Mouse (Mus musculus) liver, embryonic 13.5 days (tissue): ENCODE results near the gene Prr29. TPM values are rescaled to one million over a fixed set of nuclear protein-coding genes. Genes with fewer than 3 reads are reported as not detected.
A peak's percentile ranks its signal among the peaks of the same experiment; 100 is the strongest.

Source experiments
- ATAC-seq: fragments of 200-750 bp; cut with Nextera tagmentation; 2 replicates; pipeline ENCODE4 v1.8.0; 2017; ENCODE audit warnings: low read depth, mild to moderate bottlenecking, moderate number of reproducible peaks, moderate library complexity
- DNase-seq: peaks from one replicate; pipeline ENCODE4 v3.0.0; 2022
- H3K27ac ChIP-seq: fragments of 300-500 bp; sonication (generic); 2 replicates; pipeline ENCODE4 v1.5.1; 2015; ENCODE audit warnings: moderate library complexity, mild to moderate bottlenecking, inconsistent platforms
- H3K27me3 ChIP-seq: fragments of 300-500 bp; sonication (generic); 2 replicates; pipeline ENCODE4 v1.6.1; 2015; ENCODE audit warnings: mild to moderate bottlenecking, inconsistent platforms
- H3K36me3 ChIP-seq: fragments of 300-500 bp; sonication (generic); 2 replicates; pipeline ENCODE4 v1.6.1; 2015; ENCODE audit warnings: mild to moderate bottlenecking, inconsistent platforms
- H3K4me1 ChIP-seq: fragments of 300-500 bp; sonication (generic); replicated peaks from 2 replicates; pipeline ENCODE4 v1.6.1; 2015; ENCODE audit warnings: inconsistent platforms
- H3K4me2 ChIP-seq: fragments of 300-500 bp; sonication (generic); 2 replicates; pipeline ENCODE4 v1.6.1; 2015; ENCODE audit warnings: inconsistent platforms, mild to moderate bottlenecking, moderate library complexity
- H3K4me3 ChIP-seq: fragments of 300-500 bp; sonication (generic); replicated peaks from 2 replicates; pipeline ENCODE4 v1.5.1; 2015; ENCODE audit warnings: mild to moderate bottlenecking, inconsistent platforms
- H3K9ac ChIP-seq: fragments of 300-500 bp; sonication (generic); 2 replicates; pipeline ENCODE4 v1.6.1; 2015; ENCODE audit warnings: mild to moderate bottlenecking, inconsistent platforms
- H3K9me3 ChIP-seq: fragments of 300-500 bp; sonication (generic); replicated peaks from 2 replicates; pipeline ENCODE4 v1.6.1; 2016; ENCODE audit warnings: inconsistent platforms
- WGBS: fragments of 180-500 bp; shearing (Covaris S2); methylation state at CpG from one replicate; pipeline ENCODE4 v1.1.7; 2015; ENCODE audit not compliant: insufficient replicate concordance; 5-methylcytosine and 5-hydroxymethylcytosine counted together
- polyA plus RNA-seq: library from polyadenylated mRNA; unstranded; fragments of >200 nt; fragmentation: Nextera tagmentation; extraction: Ambion mirVana; gene quantifications from 2 replicates; pipeline ENCODE4 v1.2.1, GENCODE M21; 2015

Gene Prr29
- polyA plus RNA-seq, 1 experiment from 2014 or later = not detected

DNA sequence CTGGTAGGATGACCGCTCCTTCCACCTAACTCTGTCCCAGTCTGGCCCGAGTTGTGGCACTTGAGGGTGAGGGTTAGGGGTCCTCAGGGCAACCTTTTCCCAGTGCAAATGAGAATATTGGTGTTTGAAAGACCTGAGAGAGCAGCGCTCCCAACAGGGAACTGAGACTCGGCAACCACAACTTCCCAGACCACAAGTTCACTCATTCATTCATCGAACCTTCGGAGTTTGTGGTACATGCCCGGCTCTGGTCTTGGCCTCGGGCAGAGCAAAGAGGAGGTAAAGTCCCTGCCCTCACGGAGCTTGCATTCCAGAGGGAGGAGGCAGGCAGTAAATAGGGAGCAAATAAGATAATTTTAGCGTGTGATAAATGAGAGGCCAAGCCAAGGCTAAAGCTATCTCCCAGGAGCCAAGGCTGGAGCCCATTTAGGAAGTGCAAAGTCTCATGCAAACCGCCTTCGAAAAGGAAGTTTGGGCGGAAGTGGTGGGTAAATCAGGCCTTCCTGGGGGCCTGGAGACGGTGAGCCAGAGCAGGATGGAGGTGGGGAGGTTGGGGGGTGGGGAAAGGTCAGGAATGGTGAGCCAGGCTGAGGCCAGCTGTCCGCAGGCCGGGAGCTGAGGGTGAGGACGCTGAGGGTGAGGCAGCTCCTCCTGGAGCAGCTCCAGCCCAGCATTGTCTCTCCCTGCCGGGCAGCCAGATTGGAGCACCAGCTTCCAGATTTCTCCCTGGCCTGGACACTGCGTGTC is 9.7 kb upstream of the Prr29 start:
- Histone ChIP-seq H3K9me3 (no peaks in the 10 kb centered on the region), H3K27ac (no peak overlapping the region), H3K9ac (no peak overlapping the region), H3K27me3 (no peaks in the 10 kb centered on the region), H3K4me2 (no peak overlapping the region), H3K4me3 (no peak overlapping the region), H3K4me1 (no peaks in the 10 kb centered on the region; the same call in 1 of the 2 replicates), H3K36me3 (no peaks in the 10 kb centered on the region)
- 21% methylated on average over 19 of the region's 19 CpGs for WGBS
- DNase-seq = no peak
- ATAC-seq = no peak; the same call in 1 of the 2 replicates

DNA sequence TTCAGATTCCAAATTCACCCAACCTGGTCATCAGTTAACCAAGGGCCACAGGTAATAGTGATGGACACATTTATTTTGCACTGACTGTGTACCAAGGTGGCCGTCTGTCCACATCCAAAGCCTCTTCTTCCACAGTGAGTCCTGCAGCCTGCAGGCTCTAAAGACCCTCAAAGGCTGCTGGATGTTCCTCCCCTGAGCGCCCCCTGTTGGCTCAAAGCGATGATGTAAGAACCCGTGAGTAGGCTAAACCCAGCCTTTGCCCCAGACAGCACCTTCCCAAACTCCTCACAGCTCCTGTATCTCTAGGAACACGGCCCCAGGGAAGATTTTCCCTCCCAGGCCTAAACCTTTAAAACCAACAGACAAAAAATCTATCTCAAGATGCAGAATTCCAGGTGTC is 5.9 kb upstream of the Prr29 start:
- no peak for DNase-seq
- 14% methylated on average over 5 of the region's 5 CpGs for WGBS
- Histone ChIP-seq H3K4me3 (no peak overlapping the region), H3K27me3 (no peaks in the 10 kb centered on the region), H3K9ac (no peak overlapping the region), H3K9me3 (no peaks in the 10 kb centered on the region), H3K4me1 (no peaks in the 10 kb centered on the region; the same call in 1 of the 2 replicates), H3K36me3 (no peaks in the 10 kb centered on the region), H3K4me2 (no peak overlapping the region), H3K27ac (no peak overlapping the region)
- no peak for ATAC-seq

DNA sequence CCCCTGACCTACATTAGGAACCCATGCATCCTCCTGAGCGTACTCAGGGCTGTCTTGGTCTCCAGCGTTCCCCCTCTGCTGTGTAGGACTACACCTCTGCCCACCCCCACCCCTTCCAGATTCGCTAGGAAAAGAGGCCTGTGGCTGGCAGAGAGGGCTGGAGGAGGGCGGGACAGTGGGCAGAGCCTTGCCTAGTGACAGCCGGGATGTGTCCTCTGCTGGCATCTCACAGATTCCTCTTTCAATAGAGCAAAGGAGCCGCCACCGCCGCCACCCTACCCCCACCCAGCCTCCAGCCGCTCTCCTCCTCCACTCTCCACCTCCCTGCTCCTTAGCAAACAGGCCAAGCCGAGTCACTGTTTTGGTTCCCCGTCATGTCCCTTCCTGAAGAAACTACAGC is 560 bp upstream of the Prr29 start:
- H3K4me2 ChIP-seq = no peak overlapping the region
- no peaks in the 10 kb centered on the region for H3K9me3 ChIP-seq
- H3K36me3 ChIP-seq = no peaks in the 10 kb centered on the region
- no peaks in the 10 kb centered on the region for H3K27me3 ChIP-seq
- no peak for ATAC-seq
- WGBS = 24% methylated on average over 11 of the region's 11 CpGs
- no peak overlapping the region for H3K9ac ChIP-seq
- H3K27ac ChIP-seq = no peak overlapping the region
- H3K4me1 ChIP-seq = peaks cover 12% of the 10 kb centered on the region
- no peak for DNase-seq
- H3K4me3 ChIP-seq = no peak overlapping the region

DNA sequence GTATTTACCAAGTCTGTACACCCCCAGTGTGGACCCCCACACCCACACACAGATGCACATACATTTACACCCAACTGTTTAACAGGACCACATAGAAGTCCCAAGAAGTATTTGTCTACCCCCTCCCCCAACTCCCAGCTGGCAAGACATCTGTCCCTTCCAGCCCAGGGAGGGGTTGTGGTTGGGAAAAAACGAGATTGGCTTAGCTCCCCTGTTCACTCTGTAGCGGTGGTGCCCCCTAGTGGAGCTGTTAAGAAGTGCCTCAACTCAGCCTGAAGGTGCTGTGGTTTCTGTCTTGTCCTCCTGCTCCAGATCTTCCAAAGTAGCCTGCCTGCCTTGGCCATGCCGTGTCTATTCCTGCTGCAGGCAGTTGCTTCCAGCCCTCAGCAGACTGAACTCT is 1.0 kb downstream of the Prr29 start:
- Histone ChIP-seq H3K4me2 (no peak overlapping the region), H3K9me3 (no peaks in the 10 kb centered on the region), H3K4me1 (peaks cover 12% of the 10 kb centered on the region), H3K36me3 (no peaks in the 10 kb centered on the region), H3K27me3 (no peaks in the 10 kb centered on the region), H3K4me3 (no peak overlapping the region), H3K9ac (no peak overlapping the region), H3K27ac (no peak overlapping the region)
- ATAC-seq = no peak
- 8% methylated on average over 3 of the region's 3 CpGs for WGBS
- DNase-seq = peak; percentile 48

DNA sequence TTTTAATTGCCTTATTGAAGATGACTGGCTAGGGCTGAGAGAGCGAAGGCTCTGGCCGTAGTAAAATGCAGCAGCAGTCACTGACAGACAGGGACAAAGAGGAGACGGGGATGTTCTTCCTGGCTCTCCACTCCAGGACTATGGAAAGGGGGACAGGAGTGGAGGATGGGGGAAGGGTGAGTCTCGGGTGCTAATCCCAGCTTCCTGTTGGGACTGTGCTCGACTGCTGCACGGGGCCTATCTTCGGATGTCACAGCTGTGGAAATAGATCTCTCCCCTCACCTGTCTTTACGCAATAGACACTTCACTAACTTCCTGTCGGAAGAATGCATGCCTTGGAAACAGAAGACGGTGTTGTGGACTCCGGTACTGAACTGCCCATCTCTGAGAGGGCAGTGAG is 8.7 kb downstream of the Prr29 start:
- H3K9ac ChIP-seq = no peak overlapping the region
- 47% methylated on average over 11 of the region's 11 CpGs for WGBS

DNA sequence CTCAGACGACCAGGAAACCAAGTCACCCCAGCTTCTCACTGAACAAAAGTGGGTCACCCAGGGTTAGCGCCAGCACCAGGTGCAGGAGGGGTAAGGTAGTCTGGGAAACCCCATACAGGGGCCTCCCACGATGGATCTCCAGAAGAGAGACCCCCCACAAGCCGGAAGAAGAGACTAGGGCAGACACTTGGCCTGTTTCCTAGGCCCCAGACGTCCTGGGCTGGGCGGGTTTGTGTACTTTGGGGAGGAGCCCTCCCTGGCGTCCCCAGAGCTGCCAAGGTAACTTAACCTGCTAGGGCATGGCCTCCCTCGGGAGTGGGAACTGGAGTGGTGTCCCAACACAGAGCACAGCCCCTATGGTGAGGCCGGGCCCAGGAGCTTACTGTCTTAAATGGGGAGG is 9.3 kb downstream of the Prr29 start:
- Histone ChIP-seq H3K36me3 (peaks cover 6% of the 10 kb centered on the region; the same call in 1 of the 2 replicates), H3K27ac (no peak overlapping the region; the same call in 1 of the 2 replicates), H3K4me3 (no peak overlapping the region), H3K27me3 (no peaks in the 10 kb centered on the region), H3K4me2 (no peak overlapping the region), H3K4me1 (0 out of 2 replicates have a peak, but pooled peaks cover 5% of the 10 kb centered on the region), H3K9ac (no peak overlapping the region), H3K9me3 (no peaks in the 10 kb centered on the region)
- no peak; the same call in 1 of the 2 replicates for ATAC-seq
- no peak for DNase-seq
- 39% methylated on average over 9 of the region's 9 CpGs for WGBS

More for the DNA sequence above, 8.7 kb downstream of the Prr29 start:
- DNase-seq (no peak), ATAC-seq (no peak)
- H3K4me3 ChIP-seq = no peak overlapping the region
- H3K27ac ChIP-seq = no peak overlapping the region; the same call in 1 of the 2 replicates
- H3K4me2 ChIP-seq = no peak overlapping the region
- no peaks in the 10 kb centered on the region for H3K9me3 ChIP-seq
- no peaks in the 10 kb centered on the region for H3K27me3 ChIP-seq
- H3K36me3 ChIP-seq = peaks cover 6% of the 10 kb centered on the region; the same call in 1 of the 2 replicates
- H3K4me1 ChIP-seq = 0 out of 2 replicates have a peak, but pooled peaks cover 5% of the 10 kb centered on the region

DNA sequence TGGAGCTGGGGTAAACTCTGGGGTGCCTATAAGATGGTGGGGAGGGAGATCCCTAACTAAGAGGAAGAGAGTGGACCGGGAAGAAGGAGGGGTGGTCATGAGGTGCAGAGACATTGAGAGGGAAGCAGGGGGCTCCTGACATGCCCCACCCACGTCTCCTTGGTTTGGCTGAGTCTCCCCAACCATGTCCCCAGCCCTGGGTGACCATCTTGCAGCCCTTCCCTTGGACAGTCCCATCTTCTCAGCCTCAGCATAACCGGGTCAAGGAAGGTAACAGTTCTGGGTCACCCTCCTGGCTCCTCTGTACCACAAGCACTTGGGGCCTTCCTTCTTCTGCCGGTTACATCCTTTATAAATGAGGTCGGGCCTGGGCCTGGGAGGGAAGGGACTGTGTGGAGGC is 9.7 kb downstream of the Prr29 start:
- Histone ChIP-seq H3K4me1 (0 out of 2 replicates have a peak, but pooled peaks cover 5% of the 10 kb centered on the region), H3K9ac (no peak overlapping the region), H3K4me2 (no peak overlapping the region), H3K27me3 (no peaks in the 10 kb centered on the region), H3K9me3 (no peaks in the 10 kb centered on the region), H3K36me3 (peaks cover 6% of the 10 kb centered on the region; the same call in 1 of the 2 replicates), H3K27ac (no peak overlapping the region), H3K4me3 (no peak overlapping the region)
- no peak for ATAC-seq
- DNase-seq = no peak
- 55% methylated on average over 5 of the region's 5 CpGs for WGBS

DNA sequence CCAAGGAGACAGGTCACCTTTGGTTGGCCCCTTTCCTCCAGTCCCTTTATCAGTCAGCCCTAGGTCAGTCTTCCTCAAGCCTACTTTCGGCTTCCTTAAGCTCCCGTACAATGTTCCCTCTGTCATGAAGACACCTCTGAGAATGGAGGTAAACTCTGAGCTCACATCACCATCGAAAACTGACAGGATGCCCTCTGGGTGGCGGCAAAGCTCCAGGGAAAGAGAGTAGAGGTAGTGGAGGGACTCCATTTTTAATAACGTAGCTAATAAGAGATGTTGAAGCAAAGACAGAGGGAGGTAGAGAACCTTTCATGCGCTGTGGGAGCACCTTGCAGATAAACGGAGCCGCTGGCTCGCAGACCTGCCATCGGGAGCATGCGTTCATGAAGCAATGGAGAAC is 15.7 kb downstream of the Prr29 start:
- Histone ChIP-seq H3K27me3 (no peaks in the 10 kb centered on the region), H3K27ac (no peak overlapping the region), H3K4me3 (peak overlapping the region; percentile 40), H3K36me3 (peaks cover 6% of the 10 kb centered on the region; the same call in 1 of the 2 replicates), H3K4me2 (peak overlapping the region; percentile 42), H3K9ac (no peak overlapping the region), H3K4me1 (peaks cover 33% of the 10 kb centered on the region), H3K9me3 (no peaks in the 10 kb centered on the region)
- no peak for ATAC-seq
- 71% methylated on average over 11 of the region's 11 CpGs for WGBS
- DNase-seq = no peak

DNA sequence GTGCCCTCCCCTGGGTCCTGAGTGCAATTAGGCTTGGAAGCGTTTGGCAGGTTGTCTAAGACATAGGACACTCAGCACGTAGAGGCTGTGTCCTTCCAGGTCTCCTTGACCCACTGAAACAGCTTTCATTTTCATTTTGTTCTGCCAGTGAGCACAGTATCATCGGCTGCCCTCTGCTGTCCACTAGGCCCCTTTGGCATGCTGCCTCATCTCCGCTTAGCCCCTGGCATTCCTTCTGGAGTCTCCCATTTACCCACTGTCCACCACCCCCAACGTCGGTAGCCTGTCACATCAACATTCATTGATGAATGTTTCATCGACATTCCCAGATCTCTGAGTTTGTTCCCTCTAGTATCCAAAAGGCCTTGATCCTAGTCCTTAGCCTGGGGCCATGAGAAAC is 16.6 kb downstream of the Prr29 start:
- H3K4me3 ChIP-seq = peak overlapping the region; percentile 40
- peak overlapping the region; percentile 43; the same call in 1 of the 2 replicates for H3K9ac ChIP-seq
- peaks cover 5% of the 10 kb centered on the region; the same call in 1 of the 2 replicates for H3K36me3 ChIP-seq
- no peak for ATAC-seq
- H3K4me1 ChIP-seq = peaks cover 42% of the 10 kb centered on the region
- no peaks in the 10 kb centered on the region for H3K27me3 ChIP-seq
- peak overlapping the region; percentile 68 for H3K27ac ChIP-seq
- H3K4me2 ChIP-seq = peak overlapping the region; percentile 42
- DNase-seq = no peak
- 45% methylated on average over 7 of the region's 7 CpGs for WGBS
- H3K9me3 ChIP-seq = no peaks in the 10 kb centered on the region

DNA sequence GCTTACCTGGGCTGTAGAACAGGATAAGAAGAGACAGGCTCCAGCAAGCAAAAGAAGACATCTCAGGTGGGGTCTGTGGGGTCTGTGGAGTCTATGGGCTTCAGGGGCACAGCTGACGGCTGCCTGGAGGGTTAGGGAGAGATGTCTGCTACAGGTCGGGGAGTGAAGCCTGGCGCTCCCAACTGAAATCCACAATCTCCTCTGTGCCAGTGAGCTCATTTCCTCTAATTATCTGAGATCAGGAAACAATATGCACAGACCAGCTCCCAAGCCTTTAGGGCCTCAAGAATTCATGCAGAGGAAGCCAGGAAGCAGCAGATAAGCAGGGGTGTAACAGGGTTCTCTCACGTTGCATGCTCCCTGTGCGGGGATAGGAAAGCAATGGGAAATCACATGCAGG is 17.2 kb downstream of the Prr29 start:
- Histone ChIP-seq H3K36me3 (0 out of 2 replicates have a peak, but pooled peaks cover 3% of the 10 kb centered on the region), H3K27me3 (no peaks in the 10 kb centered on the region), H3K4me2 (peak overlapping the region; percentile 42), H3K9ac (peak overlapping the region; percentile 43; the same call in 1 of the 2 replicates), H3K4me1 (peaks cover 47% of the 10 kb centered on the region), H3K4me3 (peak overlapping the region; percentile 40), H3K9me3 (no peaks in the 10 kb centered on the region), H3K27ac (peak overlapping the region; percentile 68)
- DNase-seq = peak; percentile 28
- WGBS = 15% methylated on average over 5 of the region's 5 CpGs
- peak; percentile 52 for ATAC-seq

DNA sequence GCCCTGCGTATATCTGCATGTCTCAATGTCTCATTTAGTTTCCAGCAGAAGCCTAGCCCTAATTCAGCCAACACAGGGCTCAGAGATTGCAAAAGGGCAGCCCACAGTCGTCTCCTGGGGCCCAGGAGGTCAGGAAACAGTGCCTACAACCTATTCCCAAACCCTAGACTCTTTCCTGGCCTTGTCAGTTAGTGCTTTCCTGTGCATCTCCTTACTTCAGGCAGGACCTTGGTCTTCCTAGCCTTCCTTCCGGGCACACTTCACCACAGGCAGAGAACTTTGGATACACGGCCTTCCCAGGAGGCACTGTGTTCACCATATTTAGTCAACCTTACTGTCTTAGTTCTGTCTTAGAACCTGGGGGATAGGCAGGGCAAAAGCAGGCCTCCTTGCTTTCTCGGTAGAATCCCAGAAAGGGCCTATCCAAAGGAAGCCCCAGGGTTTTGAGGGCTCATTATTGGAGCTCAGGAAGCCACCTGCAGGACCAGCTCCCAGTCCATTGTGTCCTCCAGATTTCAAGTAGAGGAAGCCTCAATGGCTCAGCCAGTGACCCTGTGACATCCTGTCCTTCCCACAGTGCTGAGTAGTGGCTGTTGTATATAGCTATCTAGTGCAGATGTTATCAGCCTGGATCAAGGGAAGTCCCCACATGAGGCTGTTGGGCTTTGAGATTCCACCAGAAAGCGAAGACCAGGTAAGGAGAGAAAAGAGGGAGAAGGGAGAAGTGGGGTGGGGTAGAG is 17.9 kb downstream of the Prr29 start:
- H3K27me3 ChIP-seq = no peaks in the 10 kb centered on the region
- WGBS = 35% methylated on average over 6 of the region's 6 CpGs
- no peak overlapping the region for H3K4me2 ChIP-seq
- H3K9ac ChIP-seq = no peak overlapping the region
- peaks cover 55% of the 10 kb centered on the region for H3K4me1 ChIP-seq
- H3K27ac ChIP-seq = peak overlapping the region; percentile 75
- H3K9me3 ChIP-seq = no peaks in the 10 kb centered on the region
- DNase-seq = no peak
- ATAC-seq = no peak
- H3K36me3 ChIP-seq = 0 out of 2 replicates have a peak, but pooled peaks cover 3% of the 10 kb centered on the region
- H3K4me3 ChIP-seq = no peak overlapping the region
